Mouse (Mus musculus): ENCODE data around the gene Fgfr1op. TPM values are rescaled to one million over a fixed set of nuclear protein-coding genes. Genes with fewer than 3 reads are reported as not detected.

Fgfr1op gene
- polyA plus RNA-seq, 1 experiment from 2014 or later: 32.8 TPM

DNA sequence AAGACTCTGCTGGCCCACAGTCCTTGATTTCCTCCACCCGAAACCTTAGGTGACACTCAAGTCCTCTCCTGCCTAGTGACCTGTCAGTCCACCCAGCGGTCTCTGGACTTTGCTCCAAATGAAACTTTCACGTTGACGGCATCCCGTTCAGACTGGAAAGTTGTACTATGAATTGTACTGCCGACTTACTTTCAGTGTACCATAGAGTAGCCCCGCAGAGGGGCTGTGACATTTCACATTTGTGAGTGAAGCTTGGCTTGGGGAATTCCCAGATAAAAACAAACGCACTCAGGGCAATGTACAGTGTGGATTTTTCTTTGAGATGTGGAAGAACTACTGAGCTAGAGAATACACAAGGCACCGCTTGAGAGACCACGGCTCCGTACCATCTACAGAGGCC is 76.9 kb downstream of the Fgfr1op start:
- ATAC-seq (ENCODE audit: insufficient read depth, low FRiP score): no peak
- H3K4me2 ChIP-seq (ENCODE audit: low read depth, low read length): no peak overlapping the region
- H3K36me3 ChIP-seq (ENCODE audit: control insufficient read depth, insufficient read depth, low read length): no peaks in the 10 kb centered on the region
- no peaks in the 10 kb centered on the region for H3K9me3 ChIP-seq (replicated peaks; ENCODE audit: control insufficient read depth, low read length)
- 78% methylated on average over 11 of the region's 11 CpGs for WGBS
- no peak overlapping the region for H3K4me3 ChIP-seq (replicated peaks; ENCODE audit: low read length)
- H3K27ac ChIP-seq (ENCODE audit: low read length): no peak overlapping the region
- no peaks in the 10 kb centered on the region for H3K27me3 ChIP-seq (ENCODE audit: control insufficient read depth, insufficient read depth, low read length)
- no peak overlapping the region for H3K9ac ChIP-seq (ENCODE audit: low read length)
- peaks cover 11% of the 10 kb centered on the region; the same call in 1 of the 2 replicates for H3K4me1 ChIP-seq (ENCODE audit: control insufficient read depth, insufficient read depth, low read length)

DNA sequence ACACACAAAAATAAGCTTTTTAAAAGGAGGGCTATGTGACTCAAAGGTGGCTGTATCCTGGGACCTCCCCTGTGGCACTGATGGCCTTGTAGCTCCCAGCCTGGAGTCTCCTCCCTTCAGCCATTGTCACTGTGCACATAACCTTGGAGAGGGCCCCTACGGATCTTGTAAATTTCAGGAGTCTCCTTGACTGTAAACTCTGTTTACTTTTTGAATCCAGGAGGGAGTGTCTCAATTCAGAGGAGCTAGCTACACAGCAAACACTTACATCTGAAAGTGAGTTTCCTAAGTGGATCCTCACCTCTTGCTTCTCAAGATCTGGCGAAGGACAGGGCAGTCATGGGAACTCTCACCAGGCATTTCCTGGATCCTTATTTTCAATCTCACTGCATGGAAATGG is 78.8 kb downstream of the Fgfr1op start:
- H3K36me3 ChIP-seq (ENCODE audit: control insufficient read depth, insufficient read depth, low read length): no peaks in the 10 kb centered on the region
- H3K9ac ChIP-seq (ENCODE audit: low read length): no peak overlapping the region
- H3K9me3 ChIP-seq (replicated peaks; ENCODE audit: control insufficient read depth, low read length): no peaks in the 10 kb centered on the region
- H3K4me3 ChIP-seq (replicated peaks; ENCODE audit: low read length): no peak overlapping the region
- 0 out of 2 replicates have a peak overlapping the region, but pooled peaks have one; percentile 21 for H3K27ac ChIP-seq (ENCODE audit: low read length)
- no peak overlapping the region for H3K4me2 ChIP-seq (ENCODE audit: low read depth, low read length)
- no peaks in the 10 kb centered on the region for H3K27me3 ChIP-seq (ENCODE audit: control insufficient read depth, insufficient read depth, low read length)
- no peak for ATAC-seq (ENCODE audit: insufficient read depth, low FRiP score)
- WGBS: 56% methylated on average over 2 of the region's 2 CpGs
- H3K4me1 ChIP-seq (ENCODE audit: control insufficient read depth, insufficient read depth, low read length): peaks cover 11% of the 10 kb centered on the region; the same call in 1 of the 2 replicates

DNA sequence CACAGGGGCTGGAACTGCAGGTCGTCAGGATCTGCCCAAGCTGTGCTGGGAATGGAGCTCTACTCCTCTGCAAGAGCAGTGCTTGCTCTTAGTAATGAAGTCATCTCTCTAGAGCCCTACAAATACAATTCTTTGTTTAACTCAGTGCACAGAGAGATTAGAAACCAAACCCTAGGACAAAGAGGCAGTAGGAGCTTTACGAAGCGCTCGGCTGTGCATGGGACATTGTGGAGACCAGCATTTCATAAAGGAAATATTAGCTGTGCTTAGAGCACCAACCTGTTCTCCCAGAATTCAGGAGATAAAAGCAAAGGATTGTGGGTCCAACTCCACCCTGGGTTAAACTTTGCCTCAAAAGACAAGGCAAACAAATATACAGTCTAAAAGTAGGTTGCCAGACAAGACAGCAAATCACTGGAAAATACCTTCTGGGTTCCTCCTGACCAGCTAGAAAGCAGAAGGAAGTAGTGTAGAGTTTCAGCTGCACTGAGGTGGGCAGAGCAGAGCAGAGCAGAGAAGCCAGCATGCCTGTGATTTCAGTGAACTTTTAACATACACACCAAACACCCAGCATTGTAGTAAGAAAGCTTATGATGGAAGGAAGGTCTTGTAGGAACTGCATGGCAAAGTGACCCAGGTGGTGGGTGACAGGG is 80.9 kb downstream of the Fgfr1op start:
- ATAC-seq (ENCODE audit: insufficient read depth, low FRiP score): peak; percentile 89
- H3K4me3 ChIP-seq (replicated peaks; ENCODE audit: low read length): no peak overlapping the region
- no peaks in the 10 kb centered on the region for H3K9me3 ChIP-seq (replicated peaks; ENCODE audit: control insufficient read depth, low read length)
- H3K4me2 ChIP-seq (ENCODE audit: low read depth, low read length): no peak overlapping the region
- WGBS: 58% methylated on average over 4 of the region's 4 CpGs
- H3K36me3 ChIP-seq (ENCODE audit: control insufficient read depth, insufficient read depth, low read length): no peaks in the 10 kb centered on the region
- H3K27ac ChIP-seq (ENCODE audit: low read length): peak overlapping the region; percentile 94
- no peak overlapping the region; the same call in 1 of the 2 replicates for H3K9ac ChIP-seq (ENCODE audit: low read length)
- no peaks in the 10 kb centered on the region for H3K27me3 ChIP-seq (ENCODE audit: control insufficient read depth, insufficient read depth, low read length)
- H3K4me1 ChIP-seq (ENCODE audit: control insufficient read depth, insufficient read depth, low read length): peaks cover 11% of the 10 kb centered on the region; the same call in 1 of the 2 replicates

Other genes with a start within 250 kb of the Fgfr1op start
- gene Tagap, start 239.5 kb upstream of the Fgfr1op start, polyA plus RNA-seq (2015; fragmentation: Nextera tagmentation; extraction: Ambion mirVana): 1.00 and 1.6 TPM in 2 replicates
- gene Rsph3a, start 219.9 kb upstream of the Fgfr1op start, polyA plus RNA-seq (2015; fragmentation: Nextera tagmentation; extraction: Ambion mirVana): 57.8 and 59.4 TPM in 2 replicates
- gene Gm49673, start 17.7 kb upstream of the Fgfr1op start, polyA plus RNA-seq (2015; fragmentation: Nextera tagmentation; extraction: Ambion mirVana): 0.09 TPM in 1 of 2 replicates, not detected in the other
- 29.6 and 33.3 TPM in 2 replicates for gene Rnaset2a, start 17.4 kb upstream of the Fgfr1op start, polyA plus RNA-seq (2015; fragmentation: Nextera tagmentation; extraction: Ambion mirVana)
- 0.26 and 0.61 TPM in 2 replicates for gene Ccr6, start 70.5 kb downstream of the Fgfr1op start, polyA plus RNA-seq (2015; fragmentation: Nextera tagmentation; extraction: Ambion mirVana)
- gene Mpc1, start 117.4 kb downstream of the Fgfr1op start, polyA plus RNA-seq (2015; fragmentation: Nextera tagmentation; extraction: Ambion mirVana): 195 and 206 TPM in 2 replicates
- gene Sft2d1, start 145.6 kb downstream of the Fgfr1op start, polyA plus RNA-seq (2015; fragmentation: Nextera tagmentation; extraction: Ambion mirVana): 73.3 and 74.8 TPM in 2 replicates
- 0.15 and 0.31 TPM in 2 replicates for gene Prr18, start 172.0 kb downstream of the Fgfr1op start, polyA plus RNA-seq (2015; fragmentation: Nextera tagmentation; extraction: Ambion mirVana)
- 0.13 and 0.21 TPM in 2 replicates for gene T2, start 190.5 kb downstream of the Fgfr1op start, polyA plus RNA-seq (2015; fragmentation: Nextera tagmentation; extraction: Ambion mirVana)